Mouse (Mus musculus) neural tube, embryonic 10.5 days (tissue): ENCODE measurements around the gene Asb15.

Experiments
- DNase-seq: peaks from one replicate; pipeline ENCODE4 v3.0.0-alpha.2; 2017; ENCODE audit warnings: low spot score; ENCODE audit errors: extremely low spot score

Gene Asb15

DNA sequence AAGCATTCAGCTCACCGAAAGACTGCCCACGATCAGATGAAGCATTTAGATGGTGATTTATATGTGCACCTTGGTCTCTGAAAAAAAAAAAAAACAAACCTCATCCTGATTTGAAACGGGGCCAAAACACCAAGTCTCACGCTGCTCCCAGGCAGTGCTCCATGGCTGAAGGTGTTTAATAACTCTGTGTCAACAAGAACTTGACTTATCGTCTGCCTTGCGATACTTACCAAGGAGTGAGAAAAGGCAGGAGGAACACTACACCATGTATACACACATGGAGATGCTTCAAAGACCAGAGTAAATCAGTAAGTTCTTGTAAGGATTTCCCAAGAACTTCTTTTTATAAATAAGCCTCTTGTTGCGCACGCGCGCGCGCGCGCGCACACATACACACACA lies 79.6 kb downstream of the Asb15 start:
- DNase-seq: no peak

DNA sequence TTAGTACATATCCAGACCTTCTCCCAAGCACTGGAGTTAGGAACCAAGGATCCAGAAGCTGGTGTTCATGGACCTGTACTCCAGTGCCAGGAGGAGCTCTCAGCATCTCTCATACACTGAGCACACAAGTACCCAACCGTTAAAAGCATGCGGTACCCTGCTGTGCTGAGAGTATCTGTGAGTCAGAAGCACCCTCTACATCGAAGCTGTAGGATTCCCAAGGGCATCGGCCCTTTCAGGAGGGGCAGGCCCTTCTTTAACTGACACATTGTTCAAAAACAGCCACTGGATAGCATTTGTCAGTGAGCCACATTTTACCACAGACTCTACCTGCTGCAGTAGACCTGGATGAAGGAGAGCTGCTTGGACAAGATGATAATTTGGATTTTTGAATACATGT lies 80.2 kb downstream of the Asb15 start:
- no peak for DNase-seq

- DNase-seq: no peak
Measured at GRCm38 (mm10) chr6:24608682-24609081, 80.7 kb downstream of the Asb15 start.

DNA sequence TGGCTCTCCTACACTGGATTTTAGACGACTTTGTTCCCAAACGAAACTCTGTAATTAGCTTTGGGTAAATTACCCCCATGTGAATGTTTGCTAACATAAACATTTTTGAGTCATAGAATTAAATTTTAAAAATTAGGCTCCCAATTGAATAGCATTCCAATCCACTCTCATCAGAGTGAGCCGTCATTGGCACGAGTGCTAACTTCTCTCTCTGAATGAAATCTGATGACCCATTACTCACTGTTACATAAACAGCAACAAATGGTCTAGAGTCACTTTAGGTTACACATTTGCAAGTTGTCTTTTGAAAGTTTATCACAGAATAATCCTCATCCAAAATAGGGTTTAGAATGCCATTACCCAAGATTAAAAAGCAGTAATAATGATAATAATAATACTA lies 81.6 kb downstream of the Asb15 start:
- no peak for DNase-seq

GRCm38 (mm10) chr6:24610358-24610757 lies 82.4 kb downstream of the Asb15 start:
- DNase-seq: no peak

DNA sequence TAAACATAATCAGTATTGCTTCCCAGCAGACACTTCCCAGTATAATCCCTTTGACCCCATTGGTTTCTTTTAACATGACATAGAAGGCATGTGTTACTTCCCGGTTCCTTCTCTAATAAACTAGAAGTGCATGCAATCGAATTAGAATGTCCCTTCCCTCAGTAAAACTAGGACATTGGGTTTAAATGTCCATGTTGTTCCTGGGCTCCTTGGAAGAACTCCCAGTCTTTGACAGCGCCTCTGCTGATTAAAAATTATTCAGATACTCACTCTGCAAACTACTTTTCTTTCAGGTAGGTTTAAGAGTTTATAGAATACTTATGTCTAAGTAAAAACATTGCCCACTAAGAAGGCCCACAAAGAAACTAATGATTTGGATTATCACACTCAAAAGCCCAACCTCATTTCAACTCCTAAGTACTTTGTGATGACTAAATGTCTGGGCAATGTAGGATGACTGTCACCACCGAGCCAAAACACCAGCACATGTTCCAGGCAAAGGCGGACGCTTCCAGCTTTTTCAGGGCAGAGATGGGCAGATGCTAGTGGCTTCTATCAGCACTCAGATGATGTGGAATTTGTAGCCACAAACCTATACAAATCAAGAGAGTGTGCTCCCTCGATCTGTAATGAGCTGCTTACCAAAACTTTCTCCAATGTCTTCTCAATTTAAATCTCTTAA lies 84.3 kb downstream of the Asb15 start:
- DNase-seq: no peak

DNA sequence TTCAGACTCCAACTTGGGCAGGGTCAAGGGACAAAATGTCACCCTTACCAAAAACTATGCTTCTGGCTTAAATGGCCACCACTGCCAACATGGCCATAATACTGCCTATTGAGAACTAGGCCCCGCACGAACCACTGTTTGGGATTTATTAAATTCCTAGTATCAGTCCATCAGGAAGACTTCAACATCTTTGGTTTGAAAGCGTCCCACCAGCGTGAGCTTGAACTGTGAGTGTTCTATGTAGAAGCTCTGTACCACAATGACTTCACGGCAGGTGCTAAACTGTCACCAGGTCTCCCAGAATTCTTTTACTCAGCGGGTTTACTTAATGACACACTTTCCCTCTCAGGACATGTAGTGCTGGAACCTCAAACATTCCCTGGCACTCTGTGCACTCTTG lies 85.4 kb downstream of the Asb15 start:
- no peak for DNase-seq

GRCm38 (mm10) chr6:24613918-24614317 lies 86.0 kb downstream of the Asb15 start:
- no peak for DNase-seq

GRCm38 (mm10) chr6:24616746-24617145 lies 88.8 kb downstream of the Asb15 start:
- no peak for DNase-seq

GRCm38 (mm10) chr6:24619285-24620045 lies 91.5 kb downstream of the Asb15 start:
- DNase-seq: no peak

DNA sequence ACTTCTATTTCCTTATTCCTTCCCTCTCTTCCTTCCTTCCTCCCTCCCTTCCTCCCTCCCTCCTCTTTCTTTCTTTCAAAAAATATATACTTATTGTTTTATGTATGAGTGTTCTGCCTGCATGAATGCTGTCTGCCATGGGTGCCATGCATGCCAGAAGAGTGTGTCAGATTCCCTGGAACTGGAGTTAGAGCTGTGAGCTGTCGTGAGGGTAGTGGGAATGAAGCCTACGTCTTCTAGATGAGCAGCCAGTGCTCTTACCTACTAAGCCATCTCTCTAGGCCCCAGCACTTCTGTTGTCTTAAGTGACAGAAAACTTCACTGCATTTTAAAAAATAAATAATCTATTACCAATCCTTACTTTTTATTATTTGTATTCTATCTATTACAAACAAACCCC lies 93.0 kb downstream of the Asb15 start:
- DNase-seq: no peak

DNA sequence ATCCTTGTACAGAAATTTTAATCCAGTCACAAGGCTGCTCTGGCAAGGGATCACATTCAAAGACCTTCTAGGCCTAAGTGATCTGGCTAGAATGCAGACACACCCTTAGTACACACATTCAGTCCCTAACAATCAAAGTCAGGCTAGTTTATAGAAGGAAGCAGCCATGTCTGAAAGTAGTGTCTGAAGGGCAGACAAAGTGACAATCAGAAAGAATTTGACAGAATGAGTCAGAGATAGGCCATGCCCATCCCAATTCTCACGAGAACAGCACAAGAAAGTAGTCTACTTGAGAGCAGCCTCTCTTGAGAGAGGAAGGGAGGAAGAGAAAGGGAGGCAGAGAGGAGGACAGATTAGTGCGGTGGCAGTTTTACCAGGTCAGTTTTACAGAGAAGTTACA lies 94.2 kb downstream of the Asb15 start:
- DNase-seq: no peak
